Mouse (Mus musculus) urinary bladder, postnatal 25 days (tissue): ENCODE measurements around the gene Alad.
A peak's percentile ranks its signal among the peaks of the same experiment; 100 is the strongest.

ENCODE experiments used
- DNase-seq: peaks from one replicate; pipeline ENCODE4 v3.0.0; 2022; ENCODE audit warnings: low spot score

Gene Alad

DNA sequence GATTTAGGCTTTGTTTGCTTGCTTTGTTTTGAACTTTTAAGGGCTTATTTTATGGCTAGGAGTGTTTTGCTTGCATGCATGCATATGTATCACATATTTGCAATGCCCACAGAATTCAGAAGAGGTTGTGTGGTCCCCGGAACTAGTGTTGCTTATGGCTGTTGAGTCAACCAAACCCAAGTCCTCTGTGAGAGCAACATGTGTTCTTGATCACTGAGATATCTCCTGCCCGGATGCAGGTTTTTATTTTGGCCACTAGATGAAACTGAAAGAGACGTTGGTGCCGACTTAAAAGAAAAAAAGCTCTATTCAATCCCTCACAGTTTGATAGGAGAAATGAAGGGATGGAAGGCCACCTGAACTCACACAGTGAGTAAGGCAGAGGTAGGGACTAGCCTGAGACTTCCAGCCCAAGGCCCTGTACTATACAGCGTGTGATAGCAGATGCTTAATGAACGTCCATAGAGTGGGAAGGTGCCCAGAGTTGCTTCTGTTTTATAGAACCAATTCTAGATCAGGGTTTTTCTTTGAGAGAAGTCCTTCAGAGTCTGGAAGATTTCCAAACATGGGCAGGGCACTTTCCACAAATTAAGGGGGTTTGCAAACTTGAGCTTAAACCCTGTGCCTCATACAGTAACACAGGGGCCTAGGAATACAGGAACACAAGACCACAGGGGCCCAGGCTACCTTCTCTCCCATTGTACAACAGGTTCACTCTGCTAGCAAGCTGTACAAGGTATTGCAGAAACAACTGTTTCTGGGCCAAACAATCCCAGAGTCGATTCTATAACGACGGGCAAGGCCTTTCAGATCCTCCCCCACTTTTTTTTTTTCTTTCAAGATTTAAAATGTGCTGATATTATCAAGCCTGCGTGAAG lies 1.9 kb downstream of the Alad start:
- DNase-seq = no peak

DNA sequence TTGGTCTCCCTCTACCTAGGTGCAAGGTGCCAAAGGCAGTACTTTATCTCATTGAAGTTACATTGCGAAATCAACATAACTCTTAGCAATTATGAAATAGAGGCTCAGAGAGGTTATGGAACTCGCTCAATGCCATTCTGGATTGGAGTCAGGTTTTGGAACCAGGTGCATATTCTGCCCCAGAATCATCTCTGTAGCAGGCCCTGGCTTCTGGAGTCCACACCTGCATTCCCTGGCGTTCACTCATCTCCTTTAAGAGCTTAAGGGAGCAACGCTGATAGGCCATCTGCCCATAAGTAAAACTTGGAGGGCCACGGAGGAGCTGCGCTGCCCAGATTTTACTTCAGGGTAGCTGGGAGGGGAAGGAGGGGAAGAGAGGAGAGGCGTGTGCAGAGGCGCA lies 2.7 kb downstream of the Alad start:
- no peak for DNase-seq

DNA sequence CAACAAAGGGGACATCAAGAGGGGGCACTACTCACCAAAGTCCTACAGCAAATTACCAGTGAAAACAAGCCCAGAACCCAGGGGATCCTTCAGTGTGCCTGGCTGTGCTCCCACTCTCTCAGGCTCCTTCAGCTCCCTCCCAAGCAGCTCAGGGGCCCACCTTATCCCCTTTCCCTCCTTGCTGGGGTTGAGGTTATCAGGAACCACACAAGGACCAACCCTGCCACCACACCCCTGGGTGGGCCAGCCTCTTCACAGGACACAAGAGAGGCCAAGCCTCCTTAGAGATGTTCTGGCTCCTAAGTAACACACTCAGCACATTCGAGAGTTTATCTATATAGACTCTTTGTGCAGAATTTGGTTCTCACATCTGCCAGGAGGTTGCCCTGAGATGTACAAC lies 3.1 kb downstream of the Alad start:
- DNase-seq = no peak

DNA sequence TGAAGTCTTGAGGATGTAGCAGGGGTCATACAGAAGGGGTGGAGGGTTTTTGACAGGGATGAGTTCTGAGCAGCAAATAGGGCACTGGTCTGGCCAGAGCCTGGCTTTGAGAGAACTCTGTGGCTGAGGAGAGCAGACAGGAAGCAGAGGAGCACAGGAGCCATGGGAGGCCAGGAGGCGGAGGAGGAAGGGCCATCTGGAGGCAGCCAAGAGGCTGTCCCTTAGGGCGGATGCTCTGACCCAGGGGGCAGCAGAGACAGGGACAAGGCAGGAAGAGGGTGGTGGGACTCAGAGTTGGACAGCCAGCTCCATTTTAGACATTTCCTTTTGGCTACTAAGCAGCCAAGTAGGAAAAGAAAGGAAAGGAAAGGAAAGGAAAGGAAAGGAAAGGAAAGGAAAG lies 3.6 kb downstream of the Alad start:
- no peak for DNase-seq

DNA sequence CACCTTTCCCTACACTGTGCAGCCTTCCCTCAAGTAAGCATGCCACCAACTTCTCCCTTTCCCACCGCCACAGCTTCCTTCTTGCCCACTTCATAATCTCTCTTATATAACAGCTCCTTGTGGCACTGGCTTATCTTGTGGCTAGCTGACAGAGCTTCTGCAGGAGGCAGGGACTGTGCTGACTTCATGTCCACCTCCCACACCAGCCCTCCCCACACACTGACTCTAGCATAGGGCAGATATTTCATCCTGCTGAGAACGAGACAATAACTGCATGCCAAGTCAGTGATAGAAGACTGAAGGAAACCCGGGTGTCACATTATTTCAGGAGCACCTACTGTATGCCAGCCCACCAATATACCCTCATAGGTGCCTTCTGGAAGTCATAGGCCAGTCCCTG lies 4.2 kb downstream of the Alad start:
- no peak for DNase-seq

DNA sequence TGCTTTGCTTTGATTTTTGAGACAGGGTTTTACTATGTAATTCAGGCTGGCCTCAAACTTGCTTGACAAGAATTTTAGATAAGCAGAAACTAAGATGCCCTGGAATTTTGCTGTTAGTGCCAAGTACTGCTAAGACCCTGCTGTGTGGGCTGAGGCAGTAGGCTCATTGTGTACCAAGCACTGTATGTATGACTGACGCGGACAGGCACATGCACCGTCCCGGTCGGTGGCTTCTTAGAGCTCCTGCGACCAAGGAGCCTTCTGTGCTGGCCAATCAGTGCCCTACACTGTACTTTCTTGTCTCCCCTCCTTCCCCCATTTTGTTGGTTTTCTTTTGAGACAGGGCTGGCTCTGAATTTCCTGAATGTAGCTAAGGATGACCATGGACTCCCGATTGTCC lies 4.7 kb downstream of the Alad start:
- no peak for DNase-seq

DNA sequence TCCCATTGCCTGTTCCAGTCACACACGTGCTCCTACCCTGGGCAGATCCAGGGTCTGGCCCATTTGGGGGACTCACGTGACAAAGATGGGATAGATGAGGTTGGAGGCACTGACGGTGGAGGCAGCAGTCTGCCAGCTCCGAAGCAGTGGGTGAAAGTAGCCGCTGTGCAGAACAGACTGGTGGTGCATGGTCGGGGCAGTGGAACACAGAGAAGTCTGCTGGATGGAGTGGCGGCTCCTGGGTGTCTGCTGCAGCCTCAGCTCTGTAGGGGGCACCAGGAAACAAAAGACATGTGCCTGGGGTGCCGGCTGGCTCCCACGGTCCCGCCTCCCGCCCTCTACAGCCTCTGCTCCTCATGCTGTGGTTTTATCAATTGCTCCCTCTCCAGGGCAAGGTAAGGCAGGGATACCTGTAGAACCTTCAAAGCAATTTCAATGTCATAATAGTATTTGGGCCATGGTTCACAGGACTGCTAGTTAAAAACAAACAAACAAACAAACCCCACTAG lies 5.7 kb downstream of the Alad start:
- DNase-seq = no peak

DNA sequence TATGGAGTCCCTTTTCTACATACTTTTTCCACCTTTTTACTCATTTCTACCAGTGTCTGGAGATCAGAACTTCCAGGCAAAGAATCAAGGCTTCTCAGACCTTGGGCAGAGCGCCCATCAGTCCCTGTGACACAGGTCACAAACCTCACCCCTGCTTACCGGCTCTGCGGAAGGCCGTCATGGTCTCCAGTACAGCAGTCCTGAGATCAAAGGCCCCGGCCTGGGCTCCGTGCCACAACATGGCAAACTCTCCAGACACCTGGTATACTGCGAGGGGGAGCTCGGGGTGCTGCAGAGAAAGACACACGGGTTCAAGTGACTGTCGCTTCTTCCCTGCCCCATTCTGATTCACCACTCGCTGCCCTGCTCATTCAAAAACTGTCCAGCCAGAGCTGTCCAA lies 9.8 kb downstream of the Alad start:
- no peak for DNase-seq

DNA sequence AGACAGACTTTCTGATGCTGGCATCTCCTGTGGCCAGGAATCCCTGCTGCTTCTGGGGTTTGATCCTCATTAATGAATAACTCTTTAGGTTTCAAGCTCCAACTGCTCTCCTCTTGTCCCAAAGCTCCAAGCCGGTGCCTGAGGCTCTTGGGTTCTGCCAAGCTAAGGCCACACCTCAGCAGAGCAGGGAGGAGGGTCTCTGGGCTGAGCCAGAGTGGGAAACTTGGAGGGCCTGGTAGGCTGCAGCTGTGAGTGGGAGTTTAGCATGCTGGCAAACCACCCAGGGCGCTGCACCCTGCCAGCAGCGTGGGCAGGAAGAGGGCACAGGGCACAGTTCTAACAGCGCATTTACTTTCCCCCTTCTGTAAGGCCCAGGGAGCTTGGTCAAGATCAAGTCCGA lies 10.9 kb downstream of the Alad start:
- DNase-seq = no peak

DNA sequence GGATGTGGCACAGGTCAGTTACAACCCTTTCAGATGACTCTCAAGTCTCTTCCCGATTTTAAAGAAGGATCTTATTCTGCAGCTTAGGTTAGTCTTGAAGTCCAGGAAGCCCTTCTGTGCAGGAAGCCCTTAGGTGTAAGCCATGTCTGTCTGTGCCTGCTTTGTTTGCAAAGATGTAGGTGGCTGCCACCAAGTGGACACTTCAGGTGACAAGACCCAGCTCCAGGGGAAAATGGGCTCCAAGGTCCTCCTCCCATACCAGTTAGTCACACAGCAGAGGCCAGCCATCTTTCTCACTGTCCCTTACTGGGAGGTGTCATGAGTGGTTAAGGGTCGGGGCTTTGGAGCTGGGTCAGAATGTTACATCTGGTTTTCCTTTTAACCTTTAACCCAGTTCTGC lies 12.9 kb downstream of the Alad start:
- DNase-seq = no peak

DNA sequence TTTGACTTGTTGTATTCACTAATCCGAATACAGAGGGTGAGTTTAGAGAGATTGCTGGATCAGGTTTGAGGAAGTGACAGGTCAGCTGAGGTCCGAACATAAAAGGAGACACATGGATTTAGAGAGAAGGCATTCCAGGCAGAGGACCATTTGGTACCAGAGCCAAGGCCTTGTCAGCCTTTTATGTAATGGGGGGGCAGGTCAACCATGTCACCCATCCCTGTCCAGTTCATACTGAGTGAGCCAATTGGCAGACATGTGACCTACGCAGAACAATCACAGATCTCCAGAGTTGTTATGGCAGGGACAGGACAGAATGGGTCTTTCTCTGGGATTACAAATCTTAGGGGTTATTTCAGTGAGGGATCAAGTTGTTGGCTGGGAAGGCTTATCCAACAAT lies 13.7 kb downstream of the Alad start:
- no peak for DNase-seq

DNA sequence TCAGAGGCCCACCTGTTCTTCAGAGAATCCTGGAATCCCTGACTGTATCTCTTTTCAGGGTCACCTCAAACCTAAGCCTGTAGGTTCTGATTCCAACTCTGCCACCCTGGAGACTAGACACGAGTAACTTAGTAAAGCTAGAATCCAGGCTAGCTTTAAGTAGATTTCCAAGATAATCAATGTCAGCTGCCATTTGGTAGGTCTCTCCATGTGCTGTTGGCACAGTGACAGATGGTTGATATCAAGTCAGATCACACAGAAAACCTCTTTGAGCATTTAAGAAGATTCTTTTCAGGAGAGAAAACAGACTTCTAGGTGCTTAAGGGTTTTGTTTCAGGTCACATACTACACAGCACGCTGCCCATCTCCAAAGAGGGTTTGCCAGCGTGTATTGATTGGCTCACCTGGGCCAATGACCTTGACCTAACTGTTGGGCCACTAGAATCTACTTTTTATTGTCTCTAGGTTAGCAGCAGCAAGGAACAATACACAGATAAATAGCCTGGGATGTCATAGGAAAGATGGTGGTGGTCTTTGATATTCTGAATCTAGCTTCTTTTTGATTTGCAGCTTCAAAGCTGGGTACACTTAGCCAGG lies 16.2 kb downstream of the Alad start, which contains the start of gene Hdhd3:
Hdhd3 (minus strand) TSS at position 94 of the 597 bp plus-strand sequence.
- no peak for DNase-seq

DNA sequence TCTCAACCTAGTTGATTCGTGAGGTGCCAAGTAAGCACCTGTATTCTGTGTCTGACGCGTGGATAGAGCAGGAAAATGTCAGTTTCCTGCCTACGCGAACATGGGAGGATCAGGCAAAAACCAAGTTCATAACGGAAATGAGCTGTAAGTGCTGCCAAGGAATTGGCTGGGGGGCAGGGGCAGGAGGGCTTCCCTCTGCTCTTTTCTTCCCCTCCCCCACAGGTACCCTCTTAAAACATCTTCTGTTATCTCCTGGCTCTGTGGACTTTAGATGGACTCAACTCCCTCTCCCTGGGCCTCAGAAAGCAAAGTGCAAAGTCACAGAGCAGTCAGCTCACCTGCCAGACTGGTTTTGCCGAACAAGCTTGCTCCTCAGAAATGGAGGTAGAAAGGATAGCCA lies 16.7 kb downstream of the Alad start:
- no peak for DNase-seq

DNA sequence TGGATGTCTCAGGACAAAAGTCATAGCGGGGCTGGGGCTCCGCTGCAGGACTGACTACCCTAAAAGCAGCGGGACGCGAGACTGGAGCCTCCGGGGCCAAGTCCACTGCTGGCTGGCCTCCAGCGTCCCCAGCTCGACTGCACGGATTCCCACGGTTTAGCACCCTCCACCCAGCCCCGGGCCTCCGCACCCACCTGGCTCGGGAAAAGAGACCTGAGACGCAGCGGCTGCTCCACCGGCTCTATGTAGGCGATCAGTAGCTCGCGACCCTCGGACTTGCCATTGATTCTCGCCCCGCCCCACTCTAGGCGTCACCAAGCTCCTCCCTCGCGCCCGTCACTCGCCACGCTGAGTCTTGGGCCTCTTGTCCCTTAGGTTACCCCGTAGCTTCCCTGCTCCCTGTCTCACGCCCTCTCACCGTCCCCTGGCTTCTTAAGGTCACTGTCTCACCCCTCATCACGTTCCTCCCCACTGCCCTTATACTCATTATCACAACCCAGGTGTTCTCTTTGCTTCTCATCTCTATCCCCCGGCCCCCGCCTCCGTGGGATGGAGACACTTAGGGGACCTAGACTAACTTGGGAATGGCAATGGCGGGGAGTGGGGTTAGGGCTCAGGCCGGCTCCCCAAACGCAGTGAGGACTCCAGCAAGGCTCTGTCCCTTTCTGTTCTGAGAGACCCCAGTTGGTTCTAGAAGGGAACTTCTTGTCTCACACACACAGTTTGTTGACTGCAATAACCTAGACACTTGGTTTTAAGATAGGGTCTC lies 17.6 kb downstream of the Alad start:
- peak; percentile 81 for DNase-seq

DNA sequence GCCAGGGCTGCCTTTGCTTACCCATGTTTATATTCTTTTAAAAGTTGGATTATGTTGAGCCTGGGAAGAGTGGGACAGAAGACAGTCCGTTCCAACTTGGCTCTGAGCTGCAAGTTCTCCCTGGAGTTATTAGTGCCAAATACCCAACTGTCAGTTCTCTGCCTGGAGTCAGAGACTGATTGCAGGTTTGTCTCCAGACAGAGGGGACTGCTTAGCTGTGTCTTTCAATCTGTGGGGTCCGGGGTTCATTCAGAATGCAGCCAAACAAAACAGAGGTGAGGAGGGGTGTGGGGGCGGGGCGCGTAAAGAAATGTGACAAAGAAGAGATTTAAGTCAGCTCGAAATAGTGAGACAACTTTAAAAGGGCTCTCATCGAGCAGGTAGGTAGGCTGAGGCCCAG lies 18.2 kb downstream of the Alad start:
- no peak for DNase-seq

DNA sequence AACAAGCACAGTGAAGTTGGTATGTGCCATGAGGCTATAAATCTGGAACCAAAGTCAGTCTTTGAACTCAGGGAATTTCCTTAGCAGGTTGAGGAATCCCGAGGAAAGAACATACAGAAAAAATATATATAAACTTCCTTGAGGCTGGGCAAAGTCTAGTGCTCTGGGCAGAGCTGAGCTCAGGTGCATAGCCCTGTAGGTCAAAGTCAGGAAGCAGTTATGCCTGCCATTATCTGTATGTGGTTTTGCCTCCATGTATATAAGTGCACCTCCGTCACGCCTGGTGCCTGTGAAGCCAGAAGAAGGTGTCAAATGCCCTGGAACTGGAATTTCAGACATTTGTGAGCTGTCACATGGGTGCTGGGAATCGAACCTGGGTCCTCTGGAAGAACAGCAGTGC lies 18.9 kb downstream of the Alad start:
- DNase-seq = no peak

DNA sequence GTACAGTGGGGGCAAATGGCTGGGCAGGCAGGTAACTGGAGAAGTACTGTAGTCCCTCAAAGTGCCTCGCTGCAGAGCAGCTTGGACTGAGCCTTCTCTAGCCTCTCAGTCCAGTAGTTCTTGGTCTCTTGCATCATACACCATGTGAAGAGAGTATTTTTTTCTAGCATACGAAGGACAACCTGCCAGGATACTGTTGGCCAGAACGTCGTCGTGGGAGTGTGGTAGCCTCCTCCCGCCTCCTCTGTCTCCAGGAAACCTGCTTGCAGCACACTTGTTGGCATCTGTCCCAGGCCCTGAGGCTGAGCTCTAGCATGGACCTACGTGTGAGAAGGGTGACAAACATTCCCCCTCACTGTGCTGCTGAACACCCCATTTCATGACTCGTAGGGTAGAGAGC lies 22.9 kb downstream of the Alad start:
- no peak for DNase-seq

DNA sequence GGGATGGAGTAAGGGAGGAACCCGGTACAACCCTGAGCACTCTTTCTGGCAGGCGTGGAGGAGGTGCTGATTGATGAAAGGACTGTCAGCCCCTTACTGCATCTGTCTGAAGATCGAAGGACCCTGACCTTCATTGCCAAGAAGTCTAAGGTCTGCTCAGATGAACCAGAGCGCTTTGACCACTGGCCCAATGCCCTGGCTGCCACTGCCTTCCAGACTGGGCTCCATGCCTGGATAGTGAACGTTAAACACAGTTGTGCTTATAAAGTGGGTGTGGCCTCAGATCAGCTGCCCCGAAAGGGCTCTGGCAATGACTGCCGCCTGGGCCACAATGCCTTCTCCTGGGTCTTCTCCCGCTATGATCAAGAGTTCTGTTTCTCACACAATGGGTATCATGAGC lies 23.8 kb downstream of the Alad start:
- no peak for DNase-seq

DNA sequence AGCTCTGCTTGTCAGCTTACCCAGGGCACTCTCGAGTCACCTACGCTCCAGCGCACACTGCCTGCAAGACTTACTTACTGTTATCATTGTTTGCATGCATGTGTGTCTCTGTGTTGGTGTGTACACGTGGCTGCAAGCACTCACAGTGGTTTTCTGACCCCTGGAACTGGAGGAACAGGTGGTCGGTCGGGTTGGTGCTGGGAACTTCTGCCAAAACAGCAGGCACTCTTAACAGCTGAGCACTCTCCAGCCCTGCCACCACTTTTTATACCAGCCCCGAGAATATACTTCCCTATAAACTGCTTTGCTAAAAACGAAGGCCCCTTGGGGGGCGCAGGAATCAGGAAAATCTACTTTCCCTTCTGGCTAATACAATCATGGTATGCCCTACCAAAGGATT lies 25.5 kb downstream of the Alad start:
- no peak for DNase-seq

DNA sequence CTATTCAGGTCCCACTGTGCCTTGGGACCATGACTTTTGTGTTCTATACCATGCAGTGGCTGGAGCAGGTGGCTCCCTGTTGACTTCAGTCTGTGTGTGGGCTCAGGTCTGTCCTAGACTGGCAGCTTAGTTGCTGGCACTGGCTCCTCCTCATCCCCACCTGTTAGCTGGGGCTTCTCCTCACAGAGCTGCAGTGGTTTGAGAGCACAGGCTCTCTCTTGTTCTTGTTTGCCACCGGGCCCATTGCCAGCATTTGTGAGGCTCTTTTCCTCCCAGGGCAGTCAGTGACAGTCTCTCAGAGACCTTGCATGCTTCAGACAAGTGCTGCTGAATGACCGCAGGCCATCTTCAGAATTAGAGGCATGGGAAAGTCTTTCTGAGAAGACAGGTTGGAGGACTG lies 27.0 kb downstream of the Alad start:
- DNase-seq = no peak

DNA sequence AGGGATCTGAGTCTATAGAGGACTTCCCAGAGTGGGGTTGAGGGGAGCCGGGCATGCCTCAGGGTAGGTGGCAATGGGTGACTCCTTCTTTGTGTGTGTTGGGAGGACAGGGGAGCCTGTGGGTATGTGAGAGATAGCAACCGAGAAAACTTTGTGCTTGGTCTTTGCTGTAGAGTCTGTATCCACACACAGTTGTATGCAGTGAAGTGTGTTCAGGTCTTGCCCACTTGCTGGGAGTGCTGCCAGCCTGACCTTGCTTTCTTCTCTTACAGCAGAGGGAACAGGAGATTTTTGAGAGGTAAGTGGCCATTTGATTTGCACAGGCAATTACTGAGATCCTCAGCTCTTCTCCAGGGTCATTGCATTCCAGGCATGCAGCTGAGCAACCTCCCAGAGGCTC lies 31.8 kb downstream of the Alad start:
- no peak for DNase-seq

DNA sequence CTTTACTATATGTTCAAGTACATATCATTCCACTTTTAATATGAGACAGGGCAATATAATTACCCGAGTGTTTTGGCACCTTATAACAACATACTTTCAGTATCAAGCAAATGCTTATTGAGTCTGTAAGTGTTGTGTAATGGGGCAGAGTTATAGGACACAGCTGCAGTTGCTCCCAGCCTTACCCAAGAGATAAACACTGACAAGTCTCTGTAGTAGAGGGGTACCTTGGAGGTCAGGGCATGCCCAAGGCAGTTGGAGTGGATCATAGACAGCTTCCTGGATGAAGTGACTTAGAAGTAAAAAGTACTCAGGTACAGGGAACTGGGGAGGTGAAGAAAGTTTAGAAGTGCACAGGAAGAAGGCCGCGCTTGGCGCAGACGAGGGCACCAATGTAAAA lies 32.5 kb downstream of the Alad start:
- no peak for DNase-seq

DNA sequence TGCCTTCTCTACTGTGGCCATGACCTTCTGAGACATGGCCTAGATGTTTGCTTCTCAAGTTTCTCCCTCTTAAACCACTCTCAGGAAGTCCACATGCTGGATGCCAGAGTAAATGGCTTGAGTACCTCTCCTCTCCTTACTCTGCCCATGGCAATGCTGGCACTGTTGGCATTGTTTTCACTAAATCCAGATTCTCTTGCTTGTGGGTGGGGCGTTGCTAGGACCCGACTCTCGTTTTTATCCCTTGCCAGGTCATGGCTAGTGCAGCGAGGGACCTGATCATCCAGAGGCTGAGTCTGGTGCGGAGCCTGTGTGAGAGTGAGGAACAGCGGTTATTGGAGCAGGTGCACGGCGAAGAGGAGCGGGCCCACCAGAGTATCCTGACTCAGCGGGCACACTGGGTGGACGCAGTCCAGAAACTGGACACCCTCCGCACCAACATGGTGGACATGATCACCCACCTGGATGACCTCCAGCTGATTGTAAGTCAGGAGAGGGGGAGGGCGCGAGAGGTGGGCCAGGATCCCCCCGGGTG lies 33.5 kb downstream of the Alad start:
- no peak for DNase-seq
